Mouse (Mus musculus): ENCODE data around the gene Tiam1. TPM values are rescaled to one million over a fixed set of nuclear protein-coding genes. Genes with fewer than 3 reads are reported as not detected.

The Tiam1 gene
- polyA plus RNA-seq, 1 experiment from 2014 or later, result 45.9 TPM

DNA sequence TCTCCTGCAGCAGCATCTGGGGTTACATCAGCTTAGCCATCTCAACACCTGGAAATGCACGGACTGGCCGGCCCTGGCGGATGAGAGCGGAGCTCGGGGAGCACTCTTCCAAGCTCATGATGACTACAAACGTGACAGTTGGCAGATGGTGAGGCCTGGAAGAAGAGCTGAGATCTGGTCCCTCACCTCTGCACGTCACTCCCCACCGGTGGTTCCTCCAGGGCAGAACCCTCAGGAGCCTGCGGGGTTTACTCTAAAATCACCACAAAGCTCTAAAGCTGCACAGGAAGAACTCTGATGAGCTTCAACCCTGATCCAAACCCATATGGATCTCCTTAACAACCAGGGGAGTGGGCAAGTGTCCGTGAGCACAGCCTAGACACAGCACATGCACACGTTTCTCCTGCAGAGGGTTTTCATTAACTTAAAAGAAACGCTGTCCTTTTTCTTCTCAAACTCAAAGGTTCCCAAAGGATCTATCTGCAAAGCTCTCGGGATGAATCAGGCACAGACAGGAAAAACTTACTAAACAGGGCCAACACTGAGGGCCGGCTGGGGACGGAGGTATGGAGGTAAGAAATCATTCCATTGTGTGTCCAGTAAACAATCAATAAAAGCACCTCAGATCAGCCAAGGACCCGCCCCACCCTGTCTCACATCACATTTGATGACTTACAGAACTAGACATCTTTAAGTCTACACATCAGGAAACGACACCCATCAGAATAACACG is 120.5 kb downstream of the Tiam1 start:
- H3K27ac ChIP-seq, result no peak overlapping the region
- H3K9ac ChIP-seq, result no peak overlapping the region
- no peaks in the 10 kb centered on the region for H3K9me3 ChIP-seq
- WGBS, result 42% methylated on average over 18 of the region's 18 CpGs
- no peak overlapping the region for H3K4me3 ChIP-seq
- no peak for ATAC-seq (ENCODE audit: insufficient number of reproducible peaks, insufficient read depth, low FRiP score, low TSS enrichment, low read depth)
- no peaks in the 10 kb centered on the region for H3K27me3 ChIP-seq
- H3K4me1 ChIP-seq, result peaks cover 31% of the 10 kb centered on the region
- H3K4me2 ChIP-seq, result no peak overlapping the region; the same call in 1 of the 2 replicates
- H3K36me3 ChIP-seq, result 0 out of 2 replicates have a peak, but pooled peaks cover 4% of the 10 kb centered on the region

DNA sequence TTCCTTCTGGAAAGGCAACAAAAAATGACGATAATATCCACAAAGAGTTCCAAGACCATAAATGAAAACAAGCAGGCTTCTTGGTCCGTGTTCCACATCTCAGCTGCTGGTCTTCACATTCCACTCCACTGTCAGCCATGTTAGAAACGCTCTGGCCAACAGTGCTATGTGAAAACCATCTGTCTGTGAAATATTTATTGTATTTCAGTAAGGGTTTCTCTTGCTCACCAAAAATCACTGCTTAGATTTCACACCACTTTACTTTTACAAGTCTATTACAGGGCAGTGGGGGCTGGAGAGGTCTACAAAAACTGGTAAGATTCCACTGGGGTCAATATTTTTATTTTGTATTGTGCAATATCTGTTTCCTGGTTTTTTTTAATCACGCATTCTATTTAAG is 127.5 kb downstream of the Tiam1 start:
- H3K9me3 ChIP-seq, result no peaks in the 10 kb centered on the region
- no peak overlapping the region for H3K4me3 ChIP-seq
- H3K4me1 ChIP-seq, result peaks cover 55% of the 10 kb centered on the region
- H3K4me2 ChIP-seq, result no peak overlapping the region
- H3K9ac ChIP-seq, result no peak overlapping the region
- WGBS, result 41% methylated on average over 4 of the region's 4 CpGs
- no peaks in the 10 kb centered on the region for H3K27me3 ChIP-seq
- ATAC-seq (ENCODE audit: insufficient number of reproducible peaks, insufficient read depth, low FRiP score, low TSS enrichment, low read depth), result no peak
- no peaks in the 10 kb centered on the region for H3K36me3 ChIP-seq
- no peak overlapping the region for H3K27ac ChIP-seq

DNA sequence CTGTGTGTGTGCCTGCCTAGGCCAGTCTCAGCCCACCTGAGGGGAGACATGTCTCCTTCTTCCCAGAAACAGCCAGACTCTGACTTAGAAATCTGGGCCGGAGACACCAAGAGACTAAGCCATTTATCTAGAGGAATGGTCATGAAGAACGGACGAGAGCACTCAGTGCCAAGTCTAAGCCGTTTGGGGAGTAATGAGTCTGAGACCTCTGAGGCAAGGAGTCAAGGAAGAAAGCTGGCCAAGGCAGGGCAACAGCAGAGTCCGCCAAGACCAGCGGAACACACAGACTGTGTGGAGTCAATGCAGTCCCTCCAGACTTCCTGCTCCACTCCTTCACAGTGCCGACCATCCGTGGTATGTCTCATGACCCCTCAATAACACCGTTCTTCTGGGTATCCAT is 129.0 kb downstream of the Tiam1 start:
- ATAC-seq (ENCODE audit: insufficient number of reproducible peaks, insufficient read depth, low FRiP score, low TSS enrichment, low read depth), result no peak
- Histone ChIP-seq H3K4me3 (no peak overlapping the region), H3K36me3 (no peaks in the 10 kb centered on the region), H3K4me1 (peaks cover 65% of the 10 kb centered on the region), H3K9ac (no peak overlapping the region), H3K27me3 (no peaks in the 10 kb centered on the region), H3K4me2 (no peak overlapping the region), H3K9me3 (no peaks in the 10 kb centered on the region), H3K27ac (no peak overlapping the region)
- 84% methylated on average over 9 of the region's 9 CpGs for WGBS

DNA sequence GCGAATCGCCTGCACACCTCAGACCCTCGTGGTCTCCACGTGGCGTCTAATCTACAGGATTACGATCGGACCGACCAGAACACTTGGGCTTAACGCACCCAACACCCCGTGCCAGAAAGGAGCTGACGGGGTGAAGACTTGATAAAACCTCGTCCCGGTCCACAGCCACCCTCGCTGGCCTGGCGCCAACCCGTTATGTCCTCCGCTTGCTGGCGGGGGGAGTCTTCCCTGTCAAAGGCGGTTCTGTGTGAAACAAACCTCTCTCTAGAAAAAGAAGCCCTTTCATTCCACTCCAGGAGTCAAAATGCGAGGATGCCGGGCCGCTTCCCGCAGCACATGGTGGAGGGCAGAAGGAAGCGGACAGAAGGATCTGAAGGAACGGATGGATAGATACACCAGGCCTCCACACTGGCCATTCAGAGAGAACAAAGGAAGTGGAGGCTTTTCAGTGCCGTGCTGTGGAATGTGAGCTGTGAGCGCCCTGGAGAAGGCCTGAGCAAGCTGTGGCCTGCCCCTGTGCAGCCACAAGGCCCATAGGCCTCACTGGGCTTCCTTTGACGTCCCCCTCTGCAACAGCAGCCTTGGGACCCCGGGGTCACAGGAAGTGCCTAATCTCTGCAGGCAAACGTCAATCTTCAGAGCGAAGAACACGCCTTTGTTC is 131.9 kb downstream of the Tiam1 start:
- Histone ChIP-seq H3K9ac (no peak overlapping the region), H3K4me2 (no peak overlapping the region), H3K27me3 (no peaks in the 10 kb centered on the region), H3K27ac (peak overlapping the region; percentile 78), H3K36me3 (no peaks in the 10 kb centered on the region), H3K9me3 (no peaks in the 10 kb centered on the region), H3K4me3 (no peak overlapping the region), H3K4me1 (peaks cover 76% of the 10 kb centered on the region)
- 61% methylated on average over 32 of the region's 32 CpGs for WGBS
- no peak for ATAC-seq (ENCODE audit: insufficient number of reproducible peaks, insufficient read depth, low FRiP score, low TSS enrichment, low read depth)

DNA sequence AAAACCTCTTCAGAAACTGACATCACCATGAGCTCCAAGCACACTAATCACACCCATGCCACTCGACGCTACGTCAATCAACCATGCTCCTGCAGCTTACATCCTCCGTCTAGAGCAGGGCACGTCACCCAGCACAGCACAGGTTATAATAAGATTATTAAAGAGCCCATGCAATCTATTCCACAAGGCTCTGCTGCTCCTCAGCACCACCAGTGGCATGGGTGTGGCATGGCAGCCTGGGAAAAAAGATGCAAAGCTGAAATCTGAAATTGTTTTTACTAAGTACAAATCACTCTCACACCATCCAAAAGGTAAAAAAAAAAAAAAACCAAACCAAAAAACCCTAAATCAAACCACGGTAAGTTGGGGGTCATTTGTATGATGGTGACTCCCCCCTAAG is 135.1 kb downstream of the Tiam1 start:
- no peak overlapping the region for H3K4me2 ChIP-seq
- H3K4me1 ChIP-seq, result peaks cover 61% of the 10 kb centered on the region
- no peaks in the 10 kb centered on the region for H3K27me3 ChIP-seq
- H3K4me3 ChIP-seq, result no peak overlapping the region
- no peak overlapping the region for H3K9ac ChIP-seq
- ATAC-seq (ENCODE audit: insufficient number of reproducible peaks, insufficient read depth, low FRiP score, low TSS enrichment, low read depth), result no peak
- 71% methylated on average over 6 of the region's 6 CpGs for WGBS
- no peaks in the 10 kb centered on the region for H3K9me3 ChIP-seq
- H3K27ac ChIP-seq, result peak overlapping the region; percentile 69
- H3K36me3 ChIP-seq, result no peaks in the 10 kb centered on the region

DNA sequence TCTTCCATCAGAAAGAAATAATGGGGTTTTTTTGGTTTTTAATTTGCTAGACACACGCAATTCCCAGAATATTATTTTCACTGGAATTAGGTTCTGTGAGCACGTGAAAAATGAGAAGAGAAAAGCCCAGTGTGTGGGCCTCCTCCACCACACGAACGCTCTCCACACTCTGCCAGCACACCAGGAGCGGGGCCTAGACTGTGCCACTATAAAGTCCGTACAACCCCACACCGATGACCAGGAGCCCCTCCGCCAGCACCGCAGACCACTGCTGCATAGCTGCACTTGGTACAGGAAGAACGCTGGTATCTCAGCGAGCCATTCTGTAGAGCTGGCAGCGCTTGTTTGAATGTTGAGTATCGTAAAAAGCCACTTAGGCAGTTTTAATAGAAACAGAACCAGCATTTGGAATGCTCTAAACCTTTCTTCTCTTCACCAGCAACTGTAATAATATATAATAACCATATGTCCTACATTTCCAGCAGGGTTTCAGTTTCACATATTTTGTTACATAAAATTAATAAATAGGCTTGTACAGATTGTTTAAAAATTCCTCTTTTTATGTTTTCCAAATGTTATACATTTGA is 136.1 kb downstream of the Tiam1 start:
- H3K27me3 ChIP-seq, result no peaks in the 10 kb centered on the region
- H3K36me3 ChIP-seq, result no peaks in the 10 kb centered on the region
- H3K4me3 ChIP-seq, result no peak overlapping the region
- H3K4me1 ChIP-seq, result peaks cover 55% of the 10 kb centered on the region
- H3K4me2 ChIP-seq, result peak overlapping the region; percentile 37
- H3K9me3 ChIP-seq, result no peaks in the 10 kb centered on the region
- no peak for ATAC-seq (ENCODE audit: insufficient number of reproducible peaks, insufficient read depth, low FRiP score, low TSS enrichment, low read depth)
- peak overlapping the region; percentile 82 for H3K27ac ChIP-seq
- H3K9ac ChIP-seq, result peak overlapping the region; percentile 32; the same call in 1 of the 2 replicates
- 42% methylated on average over 13 of the region's 13 CpGs for WGBS

DNA sequence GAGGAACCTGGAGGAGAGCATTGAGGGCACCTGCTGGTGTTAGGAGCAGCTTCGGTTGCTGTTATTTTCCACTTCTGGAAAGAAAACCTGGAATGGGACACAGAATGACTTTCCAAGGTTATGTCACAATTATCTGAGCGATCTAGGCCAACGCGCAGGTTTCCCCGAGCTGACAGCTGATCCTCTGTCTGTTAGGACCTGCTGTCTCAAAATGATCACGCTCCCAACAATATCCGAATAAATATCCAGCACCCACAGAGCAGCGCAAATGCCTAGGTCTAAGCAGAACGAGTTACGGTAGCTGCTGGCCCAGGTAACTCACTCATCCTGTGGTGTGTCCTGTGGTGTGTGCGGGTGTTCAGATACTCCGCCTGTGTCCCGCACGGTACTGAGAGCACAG is 140.0 kb downstream of the Tiam1 start:
- H3K27ac ChIP-seq, result no peak overlapping the region
- no peak overlapping the region for H3K4me2 ChIP-seq
- H3K36me3 ChIP-seq, result no peaks in the 10 kb centered on the region
- no peaks in the 10 kb centered on the region for H3K27me3 ChIP-seq
- H3K9me3 ChIP-seq, result peaks cover 3% of the 10 kb centered on the region; the same call in 1 of the 2 replicates
- no peak overlapping the region for H3K4me3 ChIP-seq
- WGBS, result 96% methylated on average over 14 of the region's 14 CpGs
- ATAC-seq (ENCODE audit: insufficient number of reproducible peaks, insufficient read depth, low FRiP score, low TSS enrichment, low read depth), result no peak
- peaks cover 17% of the 10 kb centered on the region for H3K4me1 ChIP-seq
- no peak overlapping the region for H3K9ac ChIP-seq

DNA sequence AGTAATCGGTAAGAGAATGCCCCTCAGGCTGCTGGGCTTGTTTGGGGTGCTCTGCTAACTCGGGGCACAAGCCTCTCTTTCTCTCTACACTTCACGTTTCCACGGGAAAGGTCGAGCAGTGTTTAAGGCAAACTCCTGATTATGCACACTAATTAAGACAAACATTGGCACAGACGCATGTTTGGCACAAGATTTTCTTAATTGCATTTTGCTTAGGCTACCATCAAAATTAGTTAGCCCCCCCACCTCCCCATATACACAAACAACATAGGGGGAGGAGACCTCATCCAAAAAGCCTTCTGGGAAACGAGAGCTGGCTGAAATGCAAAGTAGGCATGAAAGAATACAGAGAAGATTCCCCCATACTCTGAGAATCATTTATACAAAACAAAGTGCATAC is 148.4 kb downstream of the Tiam1 start:
- Histone ChIP-seq H3K4me1 (peaks cover 45% of the 10 kb centered on the region), H3K9me3 (peaks cover 7% of the 10 kb centered on the region; the same call in 1 of the 2 replicates), H3K27ac (no peak overlapping the region), H3K4me2 (no peak overlapping the region), H3K27me3 (no peaks in the 10 kb centered on the region), H3K36me3 (peaks cover 9% of the 10 kb centered on the region), H3K9ac (no peak overlapping the region), H3K4me3 (no peak overlapping the region)
- ATAC-seq (ENCODE audit: insufficient number of reproducible peaks, insufficient read depth, low FRiP score, low TSS enrichment, low read depth), result 0 out of 2 replicates have a peak, but pooled peaks have one; percentile 37
- 59% methylated on average over 7 of the region's 7 CpGs for WGBS

DNA sequence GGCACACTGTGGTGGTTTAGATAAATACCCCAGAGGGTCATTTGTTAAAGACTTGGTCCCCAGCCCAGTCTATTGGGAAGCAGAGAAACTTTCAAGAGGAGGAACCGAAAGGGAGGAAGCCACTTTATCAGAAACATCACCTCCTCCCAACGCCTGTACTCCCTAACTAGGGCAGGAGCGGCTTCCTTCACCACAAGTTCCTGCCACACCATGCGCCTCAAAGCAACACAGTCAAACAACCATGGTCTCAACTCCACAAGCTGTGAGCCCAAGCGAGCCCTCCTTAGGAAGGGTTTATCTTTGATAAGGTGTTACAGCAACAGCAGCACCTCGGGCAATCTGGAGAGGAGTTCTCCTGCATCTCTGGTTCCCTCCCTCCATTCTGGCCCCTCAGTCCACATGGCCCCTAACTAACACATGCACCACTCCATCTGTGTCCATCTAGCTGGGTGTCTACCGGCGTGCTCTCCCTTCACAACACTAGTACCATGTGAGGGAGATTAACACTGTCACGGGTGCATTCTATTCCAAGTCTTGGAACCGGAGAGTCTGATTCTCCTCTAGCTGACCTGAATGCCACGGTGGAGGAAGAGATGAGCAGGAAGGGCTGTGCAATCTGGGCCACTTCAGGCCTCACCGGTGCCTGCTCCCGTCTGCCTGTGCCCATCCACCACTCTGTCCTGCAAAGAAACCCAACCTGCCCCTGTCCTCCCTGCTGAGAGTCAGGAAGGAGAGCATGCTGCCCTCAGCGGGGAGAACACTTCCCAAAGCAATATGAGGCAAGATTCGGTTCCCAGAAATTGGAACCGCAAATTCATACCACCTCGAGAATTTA is 149.4 kb downstream of the Tiam1 start:
- Histone ChIP-seq H3K4me2 (no peak overlapping the region), H3K4me3 (no peak overlapping the region), H3K36me3 (peaks cover 9% of the 10 kb centered on the region), H3K27me3 (no peaks in the 10 kb centered on the region), H3K9me3 (peaks cover 6% of the 10 kb centered on the region; the same call in 1 of the 2 replicates), H3K27ac (0 out of 2 replicates have a peak overlapping the region, but pooled peaks have one; percentile 28), H3K4me1 (peaks cover 49% of the 10 kb centered on the region), H3K9ac (no peak overlapping the region)
- 80% methylated on average over 17 of the region's 17 CpGs for WGBS
- no peak for ATAC-seq (ENCODE audit: insufficient number of reproducible peaks, insufficient read depth, low FRiP score, low TSS enrichment, low read depth)

DNA sequence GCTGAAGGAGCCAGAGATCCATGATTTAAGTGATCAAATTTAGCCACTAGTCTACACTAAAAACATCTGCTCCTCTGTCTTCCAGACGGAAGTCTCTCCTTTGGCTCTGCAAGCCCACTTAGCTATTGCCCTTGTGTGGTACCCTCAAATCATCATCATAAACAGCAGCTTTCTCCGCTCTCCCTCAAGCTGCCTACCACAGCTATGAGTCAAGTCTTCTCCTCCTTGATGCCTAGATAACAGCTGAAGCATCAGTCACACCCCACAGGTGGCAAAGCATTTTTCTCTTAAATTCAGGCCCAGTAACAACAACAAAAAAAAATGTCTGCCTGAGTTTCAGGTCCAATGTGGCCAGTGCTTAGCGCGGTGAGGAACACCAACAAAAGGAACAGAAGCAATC is 150.1 kb downstream of the Tiam1 start:
- no peak overlapping the region for H3K9ac ChIP-seq
- H3K4me3 ChIP-seq, result no peak overlapping the region
- H3K27me3 ChIP-seq, result no peaks in the 10 kb centered on the region
- no peak for ATAC-seq (ENCODE audit: insufficient number of reproducible peaks, insufficient read depth, low FRiP score, low TSS enrichment, low read depth)
- H3K27ac ChIP-seq, result no peak overlapping the region
- WGBS, result 92% methylated on average over 4 of the region's 4 CpGs
- H3K9me3 ChIP-seq, result peaks cover 4% of the 10 kb centered on the region; the same call in 1 of the 2 replicates
- H3K4me2 ChIP-seq, result no peak overlapping the region
- peaks cover 9% of the 10 kb centered on the region for H3K36me3 ChIP-seq
- peaks cover 49% of the 10 kb centered on the region for H3K4me1 ChIP-seq

DNA sequence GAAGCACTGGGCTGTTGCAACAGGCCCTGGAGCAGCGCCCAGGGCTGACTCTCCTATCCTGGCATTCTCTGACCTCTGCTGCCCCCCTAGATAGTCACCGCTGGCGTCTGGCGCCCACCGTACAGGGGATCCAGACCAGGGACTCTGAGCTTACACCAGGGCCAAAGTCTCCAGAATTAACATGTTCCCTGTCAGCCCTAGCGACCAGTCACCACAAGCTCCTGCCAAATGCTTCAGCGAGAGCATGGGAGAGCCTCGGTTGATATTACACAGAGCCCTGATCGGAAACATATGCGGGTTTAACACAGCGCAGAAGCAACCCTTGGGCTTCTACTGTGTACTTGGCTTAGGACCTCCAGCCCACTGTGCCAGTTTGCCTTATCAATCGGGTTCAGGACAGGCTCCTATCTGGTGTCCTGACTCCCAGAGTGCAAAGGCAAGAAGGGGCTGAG is 151.8 kb downstream of the Tiam1 start:
- H3K4me1 ChIP-seq, result peaks cover 56% of the 10 kb centered on the region
- no peaks in the 10 kb centered on the region for H3K27me3 ChIP-seq
- no peak overlapping the region for H3K4me2 ChIP-seq
- 37% methylated on average over 12 of the region's 12 CpGs for WGBS
- H3K9me3 ChIP-seq, result peaks cover 4% of the 10 kb centered on the region; the same call in 1 of the 2 replicates
- no peak for ATAC-seq (ENCODE audit: insufficient number of reproducible peaks, insufficient read depth, low FRiP score, low TSS enrichment, low read depth)
- H3K9ac ChIP-seq, result no peak overlapping the region
- H3K4me3 ChIP-seq, result no peak overlapping the region
- peak overlapping the region; percentile 68 for H3K27ac ChIP-seq
- peaks cover 9% of the 10 kb centered on the region for H3K36me3 ChIP-seq

Measured in embryonic facial prominence, embryonic 13.5 days (tissue).